Mouse (Mus musculus): Measurements from ENCODE around the gene Sarm1. TPM values are rescaled to one million over a fixed set of nuclear protein-coding genes. Genes with fewer than 3 reads are reported as not detected.

Sarm1 gene
- 49.9 and 50.7 TPM in 2 replicates for polyA plus RNA-seq (2015; fragmentation: Nextera tagmentation; extraction: Ambion mirVana)

DNA sequence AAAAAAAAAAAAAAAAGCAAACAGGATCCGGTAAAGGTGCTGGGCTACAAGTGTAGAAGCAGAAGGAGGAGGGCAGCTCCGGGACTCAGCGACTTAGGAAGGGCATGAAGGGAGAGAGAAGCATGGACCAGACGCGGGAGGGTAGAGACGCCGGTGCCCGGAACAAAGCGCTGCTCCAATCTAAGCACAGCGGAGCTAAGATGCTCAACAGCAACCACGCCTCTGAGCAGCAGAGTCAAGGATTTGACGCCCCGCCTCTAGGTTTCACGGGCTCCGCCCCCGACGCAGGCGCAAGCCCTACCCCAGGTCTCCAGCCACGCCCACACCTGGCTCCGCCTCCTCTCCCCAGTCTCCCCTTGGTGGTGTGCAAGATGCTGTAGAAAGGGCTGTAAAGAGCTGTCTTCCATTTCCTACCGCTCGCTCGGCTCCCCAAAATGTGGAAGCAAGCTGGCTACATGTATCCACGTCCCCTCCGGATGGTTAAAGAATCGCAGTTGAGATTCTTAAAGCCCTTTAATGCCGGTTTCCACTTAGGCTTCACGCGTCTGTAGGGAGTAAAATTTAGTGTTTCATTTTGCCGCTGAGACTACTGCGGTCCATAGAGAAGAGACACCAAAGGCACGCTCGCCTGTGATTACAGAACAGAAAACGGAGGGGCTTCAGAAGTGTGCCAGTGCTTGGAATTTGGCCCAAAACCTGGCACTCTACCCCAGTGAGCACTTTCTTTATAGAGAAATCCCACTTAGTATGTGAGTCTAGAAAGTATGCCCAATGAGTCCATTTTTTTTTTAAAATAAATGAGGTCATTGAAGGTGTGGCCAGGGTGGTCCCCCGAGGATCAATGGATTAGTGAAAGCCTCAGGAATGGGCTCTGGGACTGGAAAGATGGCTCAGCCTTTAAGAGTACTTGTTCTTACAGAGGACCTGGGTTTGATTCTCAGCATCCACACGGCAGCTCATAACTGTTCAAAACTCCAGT, at the start of gene Sarm1:
TSS of gene Sarm1 (minus strand) at position 211 of the 979 bp plus-strand sequence.
- H3K36me3 ChIP-seq (ENCODE audit: control insufficient read depth, insufficient read depth, low read length): no peaks in the 10 kb centered on the region
- peak within 1 kb of the TSS; percentile 94 for H3K27ac ChIP-seq (ENCODE audit: low read length)
- H3K9ac ChIP-seq (ENCODE audit: low read depth, low read length): peak within 1 kb of the TSS; percentile 97
- H3K4me1 ChIP-seq (ENCODE audit: control insufficient read depth, insufficient read depth, low read length): peaks cover 24% of the 10 kb centered on the region
- 2% methylated on average over 35 of the region's 36 CpGs for WGBS
- H3K27me3 ChIP-seq (ENCODE audit: control insufficient read depth, insufficient read depth, low read depth, low read length): no peaks in the 10 kb centered on the region
- no peaks in the 10 kb centered on the region for H3K9me3 ChIP-seq (replicated peaks; ENCODE audit: control insufficient read depth, low read length, poor library complexity, severe bottlenecking)
- ATAC-seq: peak; percentile 97
- peak within 1 kb of the TSS; percentile 61 for H3K4me2 ChIP-seq (ENCODE audit: low read length)
- H3K4me3 ChIP-seq (ENCODE audit: low read depth, low read length): peak within 1 kb of the TSS; percentile 89

DNA sequence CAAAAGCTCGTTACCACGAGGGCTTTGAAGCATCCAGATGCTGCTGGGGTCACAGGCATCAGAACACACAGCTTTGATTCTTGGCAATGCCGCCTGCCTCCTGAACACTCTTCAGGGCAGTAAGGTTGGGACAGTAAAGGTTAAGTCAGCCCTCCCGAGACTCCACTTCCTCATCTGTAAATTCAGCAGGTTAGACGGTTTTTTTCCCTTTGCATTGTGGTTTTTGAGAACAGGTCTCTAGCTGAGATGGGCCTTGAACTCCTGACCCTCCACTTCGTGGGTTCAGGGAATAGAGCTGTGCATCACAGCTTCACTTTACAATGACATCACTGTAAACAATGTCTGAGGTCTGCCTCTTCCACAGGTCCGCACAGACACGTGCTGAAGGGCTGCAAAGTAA, 47.6 kb upstream of the Sarm1 start:
- Histone ChIP-seq H3K4me3 (ENCODE audit: low read depth, low read length) (no peak overlapping the region), H3K27me3 (ENCODE audit: control insufficient read depth, insufficient read depth, low read depth, low read length) (no peaks in the 10 kb centered on the region), H3K27ac (ENCODE audit: low read length) (no peak overlapping the region), H3K9me3 (replicated peaks; ENCODE audit: control insufficient read depth, low read length, poor library complexity, severe bottlenecking) (no peaks in the 10 kb centered on the region), H3K4me2 (ENCODE audit: low read length) (no peak overlapping the region), H3K4me1 (ENCODE audit: control insufficient read depth, insufficient read depth, low read length) (peaks cover 13% of the 10 kb centered on the region), H3K9ac (ENCODE audit: low read depth, low read length) (no peak overlapping the region), H3K36me3 (ENCODE audit: control insufficient read depth, insufficient read depth, low read length) (peaks cover 12% of the 10 kb centered on the region)
- no peak for ATAC-seq
- 76% methylated on average over 8 of the region's 8 CpGs for WGBS

DNA sequence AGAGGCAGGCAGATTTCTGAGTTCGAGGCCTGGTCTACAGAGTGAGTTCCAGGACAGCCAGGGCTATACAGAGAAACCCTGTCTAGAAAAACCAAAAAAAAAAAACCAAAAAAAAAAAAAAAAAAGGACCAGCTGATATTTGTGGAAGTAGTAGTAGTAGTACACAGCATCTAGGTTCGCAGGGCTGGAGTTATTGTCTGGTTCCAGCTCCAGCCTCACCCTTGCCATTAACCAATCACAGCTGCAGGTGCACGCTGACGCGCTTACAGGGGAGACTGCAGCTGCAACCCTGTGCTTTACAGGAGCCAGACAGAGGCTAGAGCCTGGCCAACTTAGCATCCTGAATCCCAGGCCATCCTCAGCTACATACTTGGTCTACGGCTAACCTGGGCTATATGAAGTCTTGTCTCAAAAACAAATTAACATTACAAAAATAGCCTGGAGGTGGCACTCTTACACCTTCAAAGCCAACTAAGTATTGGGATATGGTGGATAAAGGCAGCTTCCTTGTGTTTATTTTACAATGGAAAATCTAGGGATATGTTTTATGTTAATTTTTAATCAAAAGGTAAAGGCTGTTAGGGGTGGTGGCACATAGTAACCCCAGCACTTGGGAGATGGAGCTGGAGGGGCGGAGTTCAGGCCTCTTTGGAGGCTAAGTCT, 47.0 kb upstream of the Sarm1 start:
- peaks cover 16% of the 10 kb centered on the region for H3K36me3 ChIP-seq (ENCODE audit: control insufficient read depth, insufficient read depth, low read length)
- 97% methylated on average over 7 of the region's 7 CpGs for WGBS
- H3K4me3 ChIP-seq (ENCODE audit: low read depth, low read length): no peak overlapping the region
- no peaks in the 10 kb centered on the region for H3K9me3 ChIP-seq (replicated peaks; ENCODE audit: control insufficient read depth, low read length, poor library complexity, severe bottlenecking)
- peaks cover 10% of the 10 kb centered on the region for H3K4me1 ChIP-seq (ENCODE audit: control insufficient read depth, insufficient read depth, low read length)
- no peak overlapping the region for H3K4me2 ChIP-seq (ENCODE audit: low read length)
- H3K9ac ChIP-seq (ENCODE audit: low read depth, low read length): no peak overlapping the region
- no peaks in the 10 kb centered on the region for H3K27me3 ChIP-seq (ENCODE audit: control insufficient read depth, insufficient read depth, low read depth, low read length)
- no peak overlapping the region for H3K27ac ChIP-seq (ENCODE audit: low read length)
- no peak for ATAC-seq

DNA sequence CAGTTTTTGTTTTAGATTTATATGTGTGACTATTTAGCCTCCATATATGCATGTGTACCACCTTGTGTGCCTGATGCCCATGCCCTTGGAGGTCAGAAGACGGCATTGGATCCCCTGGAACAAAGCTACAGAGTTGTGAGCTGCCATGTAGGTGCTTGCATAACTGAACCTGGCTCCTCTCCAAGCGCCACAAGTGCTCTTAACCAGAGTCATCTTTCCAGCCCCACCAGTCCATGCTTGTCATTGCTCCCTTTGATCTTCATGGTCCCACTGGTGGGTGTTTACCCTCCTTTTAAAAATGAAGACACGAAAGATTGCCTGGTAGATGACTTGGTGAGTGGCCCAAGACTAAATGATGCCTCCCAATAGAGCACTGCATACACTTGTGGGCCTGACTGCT, 42.8 kb upstream of the Sarm1 start:
- Histone ChIP-seq H3K27ac (ENCODE audit: low read length) (no peak overlapping the region), H3K36me3 (ENCODE audit: control insufficient read depth, insufficient read depth, low read length) (peaks cover 19% of the 10 kb centered on the region), H3K4me3 (ENCODE audit: low read depth, low read length) (no peak overlapping the region), H3K9ac (ENCODE audit: low read depth, low read length) (no peak overlapping the region), H3K9me3 (replicated peaks; ENCODE audit: control insufficient read depth, low read length, poor library complexity, severe bottlenecking) (no peaks in the 10 kb centered on the region), H3K4me1 (ENCODE audit: control insufficient read depth, insufficient read depth, low read length) (peaks cover 16% of the 10 kb centered on the region), H3K27me3 (ENCODE audit: control insufficient read depth, insufficient read depth, low read depth, low read length) (no peaks in the 10 kb centered on the region), H3K4me2 (ENCODE audit: low read length) (no peak overlapping the region)
- no peak for ATAC-seq
- WGBS: 90% methylated on average over 3 of the region's 3 CpGs

DNA sequence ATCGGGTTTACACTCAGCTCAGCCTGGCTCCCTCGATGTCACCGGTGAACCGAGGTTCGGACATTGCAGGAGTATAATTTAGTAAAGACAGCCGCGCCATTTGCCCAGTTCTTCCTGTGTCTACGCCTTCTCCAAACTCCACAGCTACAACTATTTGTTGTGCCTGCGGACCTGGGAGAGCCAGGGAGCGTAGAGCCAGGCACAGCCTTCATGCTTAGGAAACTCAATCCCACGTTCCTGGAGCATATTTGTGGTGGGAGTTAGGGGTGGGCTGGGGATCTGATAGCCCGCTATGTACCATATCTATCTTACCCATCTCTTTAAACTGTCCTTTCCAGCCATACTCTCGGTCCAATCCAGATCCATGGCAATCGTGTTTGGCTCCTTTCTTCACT, 39.1 kb upstream of the Sarm1 start:
- WGBS: 5% methylated on average over 14 of the region's 14 CpGs
- peaks cover 14% of the 10 kb centered on the region; the same call in 1 of the 2 replicates for H3K36me3 ChIP-seq (ENCODE audit: control insufficient read depth, insufficient read depth, low read length)
- no peaks in the 10 kb centered on the region for H3K27me3 ChIP-seq (ENCODE audit: control insufficient read depth, insufficient read depth, low read depth, low read length)
- peak overlapping the region; percentile 91 for H3K4me2 ChIP-seq (ENCODE audit: low read length)
- H3K9ac ChIP-seq (ENCODE audit: low read depth, low read length): peak overlapping the region; percentile 83
- peak overlapping the region; percentile 92 for H3K27ac ChIP-seq (ENCODE audit: low read length)
- H3K9me3 ChIP-seq (replicated peaks; ENCODE audit: control insufficient read depth, low read length, poor library complexity, severe bottlenecking): no peaks in the 10 kb centered on the region
- no peak; the same call in 1 of the 2 replicates for ATAC-seq
- peak overlapping the region; percentile 67 for H3K4me3 ChIP-seq (ENCODE audit: low read depth, low read length)
- peaks cover 29% of the 10 kb centered on the region for H3K4me1 ChIP-seq (ENCODE audit: control insufficient read depth, insufficient read depth, low read length)

DNA sequence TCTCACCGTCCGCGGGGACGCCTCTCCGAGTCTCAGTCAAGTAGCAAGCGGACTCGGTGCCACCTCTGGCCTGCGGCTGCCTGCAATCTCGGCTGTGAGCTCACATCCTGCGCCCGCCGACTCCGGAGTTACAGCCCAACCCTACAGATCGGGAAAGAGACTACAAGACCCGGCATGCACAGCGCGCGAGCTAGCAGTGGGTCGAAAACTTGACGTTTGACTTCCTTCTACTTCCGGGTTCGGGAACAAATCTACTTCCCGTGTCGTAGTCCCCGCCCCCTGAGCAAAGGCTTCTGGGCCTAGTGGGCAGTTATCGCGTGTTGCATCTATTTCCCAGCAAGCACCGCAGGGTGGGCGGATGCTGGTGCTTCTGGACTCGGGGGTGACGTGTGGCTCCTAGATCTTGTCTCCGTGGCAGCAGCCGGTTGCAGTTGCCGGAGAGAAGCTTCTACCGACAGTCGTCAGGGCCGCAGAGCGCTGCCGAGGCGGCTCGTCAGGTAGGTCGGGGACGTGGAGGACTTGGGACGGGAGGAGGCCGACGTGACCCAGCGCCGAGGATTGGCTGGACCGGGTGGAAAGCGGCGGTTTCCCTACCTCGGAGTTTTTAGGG, 38.6 kb upstream of the Sarm1 start, which contains the start of the genes Tnfaip1 and Ift20:
TSS of gene Tnfaip1 (minus strand) at position 253 of the 610 bp plus-strand sequence.
TSS of gene Ift20 (plus strand) at position 282 of the 610 bp plus-strand sequence.
- peak within 1 kb of the TSS; percentile 67 for H3K4me3 ChIP-seq (ENCODE audit: low read depth, low read length)
- peak within 1 kb of the TSS; percentile 83 for H3K9ac ChIP-seq (ENCODE audit: low read depth, low read length)
- peak within 1 kb of the TSS; percentile 91 for H3K4me2 ChIP-seq (ENCODE audit: low read length)
- no peaks in the 10 kb centered on the region for H3K9me3 ChIP-seq (replicated peaks; ENCODE audit: control insufficient read depth, low read length, poor library complexity, severe bottlenecking)
- under 1% methylated on average over 52 of the region's 52 CpGs for WGBS
- peaks cover 29% of the 10 kb centered on the region for H3K4me1 ChIP-seq (ENCODE audit: control insufficient read depth, insufficient read depth, low read length)
- peaks cover 12% of the 10 kb centered on the region; the same call in 1 of the 2 replicates for H3K36me3 ChIP-seq (ENCODE audit: control insufficient read depth, insufficient read depth, low read length)
- H3K27me3 ChIP-seq (ENCODE audit: control insufficient read depth, insufficient read depth, low read depth, low read length): no peaks in the 10 kb centered on the region
- peak; percentile 98 for ATAC-seq
- peak within 1 kb of the TSS; percentile 92 for H3K27ac ChIP-seq (ENCODE audit: low read length)

DNA sequence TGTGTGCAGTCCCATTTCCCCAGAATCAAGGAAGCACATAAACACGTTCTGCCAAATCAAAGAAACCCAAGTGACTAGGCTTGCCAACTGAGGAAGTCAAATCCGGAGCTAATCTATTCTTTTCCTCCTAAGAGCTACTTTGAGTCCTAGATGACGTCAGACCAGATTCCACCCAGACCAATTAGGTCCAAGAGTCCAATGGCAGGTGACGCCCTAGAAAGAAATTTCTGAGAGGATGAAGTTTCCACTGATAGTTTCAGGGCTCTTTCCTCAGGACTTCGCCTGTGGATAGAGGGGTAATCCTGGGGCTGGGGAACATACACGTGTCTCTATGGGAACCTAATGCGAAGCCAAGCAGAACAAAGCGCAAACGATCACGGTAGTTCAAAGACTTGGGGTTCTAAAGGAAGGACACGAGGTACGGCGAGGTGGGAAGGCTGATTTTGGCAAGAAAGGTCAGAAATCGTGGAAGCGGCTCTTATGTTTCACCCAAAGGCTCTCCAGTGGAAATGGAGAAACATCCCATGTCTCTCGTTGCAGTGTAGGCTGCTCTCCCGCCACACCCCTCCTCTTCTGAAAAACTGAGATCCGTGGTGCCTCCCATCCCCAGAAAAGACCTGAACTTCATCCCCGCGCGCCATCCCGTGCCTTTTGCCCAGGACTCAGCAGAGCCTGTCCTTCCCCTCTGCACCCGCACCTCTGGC, 38.0 kb upstream of the Sarm1 start:
- Histone ChIP-seq H3K4me1 (ENCODE audit: control insufficient read depth, insufficient read depth, low read length) (peaks cover 29% of the 10 kb centered on the region), H3K9me3 (replicated peaks; ENCODE audit: control insufficient read depth, low read length, poor library complexity, severe bottlenecking) (no peaks in the 10 kb centered on the region), H3K27ac (ENCODE audit: low read length) (peak overlapping the region; percentile 92), H3K36me3 (ENCODE audit: control insufficient read depth, insufficient read depth, low read length) (peaks cover 9% of the 10 kb centered on the region; the same call in 1 of the 2 replicates), H3K4me3 (ENCODE audit: low read depth, low read length) (peak overlapping the region; percentile 67), H3K4me2 (ENCODE audit: low read length) (peak overlapping the region; percentile 69), H3K9ac (ENCODE audit: low read depth, low read length) (peak overlapping the region; percentile 83), H3K27me3 (ENCODE audit: control insufficient read depth, insufficient read depth, low read depth, low read length) (no peaks in the 10 kb centered on the region)
- WGBS: under 1% methylated on average over 23 of the region's 23 CpGs
- peak; percentile 23 for ATAC-seq

DNA sequence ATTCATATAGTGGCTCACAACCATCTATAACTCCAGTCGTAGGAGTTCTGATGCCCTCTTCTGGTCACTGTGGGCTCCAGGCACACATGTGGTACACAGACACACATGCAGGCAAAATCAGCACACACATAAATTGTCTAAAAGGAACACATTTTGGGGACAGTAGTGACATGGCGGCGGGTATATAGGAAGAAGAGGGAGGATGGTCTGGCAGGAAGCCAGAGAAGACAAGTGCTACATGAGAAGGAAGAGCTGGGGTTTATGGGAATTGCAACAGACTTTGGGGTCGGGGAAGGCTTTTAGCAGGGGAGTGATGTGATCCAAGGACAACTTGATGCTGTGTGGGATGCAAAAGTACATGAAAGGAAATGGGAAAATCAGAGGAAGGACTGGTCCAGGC, 37.0 kb upstream of the Sarm1 start:
- H3K9ac ChIP-seq (ENCODE audit: low read depth, low read length): no peak overlapping the region
- no peak overlapping the region for H3K4me3 ChIP-seq (ENCODE audit: low read depth, low read length)
- WGBS: 90% methylated on average over 4 of the region's 4 CpGs
- H3K4me2 ChIP-seq (ENCODE audit: low read length): peak overlapping the region; percentile 69
- no peak overlapping the region for H3K27ac ChIP-seq (ENCODE audit: low read length)
- no peak for ATAC-seq
- no peaks in the 10 kb centered on the region for H3K9me3 ChIP-seq (replicated peaks; ENCODE audit: control insufficient read depth, low read length, poor library complexity, severe bottlenecking)
- no peaks in the 10 kb centered on the region for H3K27me3 ChIP-seq (ENCODE audit: control insufficient read depth, insufficient read depth, low read depth, low read length)
- peaks cover 10% of the 10 kb centered on the region for H3K36me3 ChIP-seq (ENCODE audit: control insufficient read depth, insufficient read depth, low read length)
- H3K4me1 ChIP-seq (ENCODE audit: control insufficient read depth, insufficient read depth, low read length): peaks cover 29% of the 10 kb centered on the region

Measured in midbrain, embryonic 16.5 days (tissue).